Mouse (Mus musculus): Measurements from ENCODE around the gene Ddx56.

Ddx56 gene

GRCm38 (mm10) chr11:6267320-6268254, at the start of gene Ddx56:
Gene Ddx56, minus strand, starts transcription at chr11:6267772.
- peak; percentile 98 for ATAC-seq (ENCODE audit: low TSS enrichment)

GRCm38 (mm10) chr11:6316821-6317220, 49.2 kb upstream of the Ddx56 start:
- ATAC-seq (ENCODE audit: low TSS enrichment) = no peak

GRCm38 (mm10) chr11:6313874-6314406, 46.4 kb upstream of the Ddx56 start:
- ATAC-seq (ENCODE audit: low TSS enrichment) = peak; percentile 92

GRCm38 (mm10) chr11:6308181-6308580, 40.6 kb upstream of the Ddx56 start:
- ATAC-seq (ENCODE audit: low TSS enrichment) = no peak

- ATAC-seq (ENCODE audit: low TSS enrichment) = no peak
Observed at GRCm38 (mm10) chr11:6305943-6306430, 38.4 kb upstream of the Ddx56 start.

- no peak for ATAC-seq (ENCODE audit: low TSS enrichment)
Observed at GRCm38 (mm10) chr11:6302793-6303192, 35.2 kb upstream of the Ddx56 start.

GRCm38 (mm10) chr11:6299435-6299834, 31.9 kb upstream of the Ddx56 start:
- ATAC-seq (ENCODE audit: low TSS enrichment) = no peak

GRCm38 (mm10) chr11:6296077-6296476, 28.5 kb upstream of the Ddx56 start:
- no peak for ATAC-seq (ENCODE audit: low TSS enrichment)

- ATAC-seq (ENCODE audit: low TSS enrichment) = no peak
Observed at GRCm38 (mm10) chr11:6294632-6295031, 27.1 kb upstream of the Ddx56 start.

GRCm38 (mm10) chr11:6293601-6294000, 26.0 kb upstream of the Ddx56 start:
- no peak for ATAC-seq (ENCODE audit: low TSS enrichment)

- ATAC-seq (ENCODE audit: low TSS enrichment) = no peak
Observed at GRCm38 (mm10) chr11:6292988-6293349, 25.4 kb upstream of the Ddx56 start.

GRCm38 (mm10) chr11:6292116-6292987, 24.8 kb upstream of the Ddx56 start:
- ATAC-seq (ENCODE audit: low TSS enrichment) = peak; percentile 62

GRCm38 (mm10) chr11:6291401-6292115, 24.0 kb upstream of the Ddx56 start, which contains the start of gene Ogdh:
Gene Ogdh, plus strand, starts transcription at chr11:6291633.
- ATAC-seq (ENCODE audit: low TSS enrichment) = peak; percentile 93

- ATAC-seq (ENCODE audit: low TSS enrichment) = no peak
Observed at GRCm38 (mm10) chr11:6290883-6291282, 23.3 kb upstream of the Ddx56 start.

GRCm38 (mm10) chr11:6290138-6290537, 22.6 kb upstream of the Ddx56 start:
- no peak for ATAC-seq (ENCODE audit: low TSS enrichment)

- ATAC-seq (ENCODE audit: low TSS enrichment) = no peak
Observed at GRCm38 (mm10) chr11:6282940-6283339, 15.4 kb upstream of the Ddx56 start.

GRCm38 (mm10) chr11:6276466-6276865, 8.9 kb upstream of the Ddx56 start:
- ATAC-seq (ENCODE audit: low TSS enrichment) = no peak

GRCm38 (mm10) chr11:6275094-6275484, 7.5 kb upstream of the Ddx56 start:
- no peak for ATAC-seq (ENCODE audit: low TSS enrichment)

GRCm38 (mm10) chr11:6274387-6275093, 7.0 kb upstream of the Ddx56 start, which contains the start of gene Tmed4:
Gene Tmed4, minus strand, starts transcription at chr11:6274870.
- peak; percentile 96 for ATAC-seq (ENCODE audit: low TSS enrichment)

GRCm38 (mm10) chr11:6273607-6274006, 6.0 kb upstream of the Ddx56 start:
- ATAC-seq (ENCODE audit: low TSS enrichment) = 0 out of 2 replicates have a peak, but pooled peaks have one; percentile 11

GRCm38 (mm10) chr11:6266621-6267020, 951 bp downstream of the Ddx56 start:
- ATAC-seq (ENCODE audit: low TSS enrichment) = no peak

Data from frontal cortex, adult (tissue).